Mouse (Mus musculus) limb, embryonic 13.5 days (tissue): ENCODE measurements around the gene Hspa1b. TPM values are rescaled to one million over a fixed set of nuclear protein-coding genes. Genes with fewer than 3 reads are reported as not detected.
"Not testable (repeated sequence)": the region's sequence is repeated elsewhere in the genome, so short reads cannot be mapped to it uniquely, and the experiment has no call there.

Source experiments
- ATAC-seq: fragments of 200-750 bp; cut with Nextera tagmentation; 2 replicates; pipeline ENCODE4 v1.8.0; 2017; ENCODE audit warnings: low read depth, moderate number of reproducible peaks, moderate TSS enrichment; ENCODE audit not compliant: low FRiP score
- H3K27ac ChIP-seq: fragments of 300-500 bp; sonication (generic); 2 replicates; pipeline ENCODE4 v1.5.1; 2015; ENCODE audit warnings: inconsistent platforms, mild to moderate bottlenecking, moderate library complexity
- H3K27me3 ChIP-seq: fragments of 300-500 bp; sonication (generic); 2 replicates; pipeline ENCODE4 v1.6.1; 2015; ENCODE audit warnings: mild to moderate bottlenecking, inconsistent platforms
- H3K36me3 ChIP-seq: fragments of 300-500 bp; sonication (generic); 2 replicates; pipeline ENCODE4 v1.6.1; 2015; ENCODE audit warnings: inconsistent platforms, mild to moderate bottlenecking, moderate library complexity
- H3K4me1 ChIP-seq: fragments of 300-500 bp; sonication (generic); 2 replicates; pipeline ENCODE4 v1.6.1; 2015; ENCODE audit warnings: inconsistent platforms
- H3K4me2 ChIP-seq: fragments of 300-500 bp; sonication (generic); replicated peaks from 2 replicates; pipeline ENCODE4 v1.6.1; 2015; ENCODE audit warnings: inconsistent platforms, mild to moderate bottlenecking, moderate library complexity
- H3K4me3 ChIP-seq: fragments of 300-500 bp; sonication (generic); 2 replicates; pipeline ENCODE4 v1.5.1; 2015; ENCODE audit warnings: moderate library complexity, mild to moderate bottlenecking, inconsistent platforms
- H3K9ac ChIP-seq: fragments of 300-500 bp; sonication (generic); 2 replicates; pipeline ENCODE4 v1.6.1; 2015; ENCODE audit warnings: mild to moderate bottlenecking, inconsistent platforms
- H3K9me3 ChIP-seq: fragments of 300-500 bp; sonication (generic); 2 replicates; pipeline ENCODE4 v1.6.1; 2016; ENCODE audit warnings: inconsistent platforms
- WGBS: fragments of 180-500 bp; shearing (Covaris S2); methylation state at CpG from one replicate; pipeline ENCODE4 v1.1.7; 2015; 5-methylcytosine and 5-hydroxymethylcytosine counted together
- polyA plus RNA-seq: library from polyadenylated mRNA; unstranded; fragments of >200 nt; fragmentation: Nextera tagmentation; extraction: Ambion mirVana; gene quantifications from 2 replicates; pipeline ENCODE4 v1.2.1, GENCODE M21; 2015

The Hspa1b gene
- polyA plus RNA-seq, 1 experiment from 2014 or later, result 0.43 TPM

DNA sequence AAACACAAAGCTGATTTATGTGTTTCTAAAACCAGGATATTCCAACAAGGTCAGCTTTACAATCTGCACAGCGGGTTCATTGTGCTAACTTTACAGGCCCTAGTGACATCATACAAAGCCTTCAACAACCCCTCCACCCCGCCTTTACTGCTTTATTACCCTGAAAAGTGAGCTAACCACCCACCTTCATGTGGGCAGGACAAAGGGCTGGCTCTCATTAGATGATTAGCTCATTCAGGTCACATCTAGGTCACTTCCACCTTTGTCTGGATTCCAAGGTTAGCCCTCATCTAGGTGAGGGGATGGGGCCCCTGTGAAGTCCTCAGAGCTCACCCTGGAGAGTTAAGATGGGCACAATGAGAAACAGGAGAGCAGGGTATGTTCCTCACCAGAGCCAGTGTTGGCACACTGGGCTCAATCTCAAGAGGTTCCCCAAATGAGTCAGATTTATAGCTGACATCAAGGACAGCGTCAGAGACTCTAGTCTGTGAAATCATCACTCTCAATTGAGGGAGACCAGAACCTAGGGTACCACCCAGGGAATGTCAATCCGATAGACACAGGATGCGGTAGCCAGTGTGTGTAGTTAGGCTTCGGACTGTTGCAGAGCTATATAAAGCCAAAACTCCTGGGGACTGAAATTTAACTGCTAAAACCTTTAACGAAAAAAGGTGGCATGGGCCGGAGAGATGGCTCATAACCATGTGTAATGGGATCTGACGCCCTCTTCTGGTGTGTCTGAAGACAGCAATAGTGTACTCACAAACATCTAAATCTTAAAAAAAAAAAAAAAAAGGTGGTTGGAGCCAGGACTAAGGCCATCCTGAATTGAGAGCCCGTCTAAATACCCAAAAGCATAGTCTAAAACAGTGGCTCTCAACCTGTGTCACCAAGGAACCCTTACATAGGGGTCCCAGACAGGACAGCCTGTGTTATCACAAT is 8.3 kb downstream of the Hspa1b start:
- peak overlapping the region; percentile 94 for H3K27ac ChIP-seq
- H3K9me3 ChIP-seq, result no peaks in the 10 kb centered on the region
- H3K4me3 ChIP-seq, result peak overlapping the region; percentile 97
- peak overlapping the region; percentile 97 for H3K4me2 ChIP-seq
- ATAC-seq, result no peak
- peak overlapping the region; percentile 100 for H3K9ac ChIP-seq
- peaks cover 19% of the 10 kb centered on the region for H3K36me3 ChIP-seq
- WGBS, result 16% methylated on average over 10 of the region's 10 CpGs
- H3K4me1 ChIP-seq, result peaks cover 13% of the 10 kb centered on the region
- peaks cover 12% of the 10 kb centered on the region for H3K27me3 ChIP-seq

DNA sequence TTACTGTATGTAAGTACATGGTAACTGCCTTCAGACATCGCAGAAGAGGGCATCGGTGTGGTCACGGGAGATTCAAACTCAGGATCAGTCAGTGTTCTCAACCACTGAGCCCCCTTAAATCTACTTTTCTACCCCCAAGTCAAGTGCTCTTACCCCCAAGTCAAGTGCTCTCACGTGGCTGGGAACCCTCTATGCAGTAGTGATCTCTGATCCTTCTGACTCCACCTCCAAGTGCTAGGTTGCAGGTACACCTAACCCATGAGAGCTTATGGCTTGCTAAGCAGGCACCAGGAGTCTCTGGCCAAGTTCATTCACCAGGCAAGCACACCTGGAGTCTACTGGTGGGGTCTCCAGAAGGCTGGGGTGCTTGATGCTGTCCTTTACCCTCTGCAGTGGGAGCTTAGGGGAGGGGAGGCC is 9.5 kb downstream of the Hspa1b start:
- no peak overlapping the region for H3K9ac ChIP-seq
- 37% methylated on average over 4 of the region's 4 CpGs for WGBS
- no peaks in the 10 kb centered on the region for H3K9me3 ChIP-seq
- no peaks in the 10 kb centered on the region for H3K27me3 ChIP-seq
- no peak for ATAC-seq
- peaks cover 19% of the 10 kb centered on the region for H3K36me3 ChIP-seq
- peak overlapping the region; percentile 7; the same call in 1 of the 2 replicates for H3K4me3 ChIP-seq
- H3K4me2 ChIP-seq, result peak overlapping the region; percentile 97; the same call in 1 of the 2 replicates
- peak overlapping the region; percentile 94; the same call in 1 of the 2 replicates for H3K27ac ChIP-seq
- H3K4me1 ChIP-seq, result peaks cover 13% of the 10 kb centered on the region

DNA sequence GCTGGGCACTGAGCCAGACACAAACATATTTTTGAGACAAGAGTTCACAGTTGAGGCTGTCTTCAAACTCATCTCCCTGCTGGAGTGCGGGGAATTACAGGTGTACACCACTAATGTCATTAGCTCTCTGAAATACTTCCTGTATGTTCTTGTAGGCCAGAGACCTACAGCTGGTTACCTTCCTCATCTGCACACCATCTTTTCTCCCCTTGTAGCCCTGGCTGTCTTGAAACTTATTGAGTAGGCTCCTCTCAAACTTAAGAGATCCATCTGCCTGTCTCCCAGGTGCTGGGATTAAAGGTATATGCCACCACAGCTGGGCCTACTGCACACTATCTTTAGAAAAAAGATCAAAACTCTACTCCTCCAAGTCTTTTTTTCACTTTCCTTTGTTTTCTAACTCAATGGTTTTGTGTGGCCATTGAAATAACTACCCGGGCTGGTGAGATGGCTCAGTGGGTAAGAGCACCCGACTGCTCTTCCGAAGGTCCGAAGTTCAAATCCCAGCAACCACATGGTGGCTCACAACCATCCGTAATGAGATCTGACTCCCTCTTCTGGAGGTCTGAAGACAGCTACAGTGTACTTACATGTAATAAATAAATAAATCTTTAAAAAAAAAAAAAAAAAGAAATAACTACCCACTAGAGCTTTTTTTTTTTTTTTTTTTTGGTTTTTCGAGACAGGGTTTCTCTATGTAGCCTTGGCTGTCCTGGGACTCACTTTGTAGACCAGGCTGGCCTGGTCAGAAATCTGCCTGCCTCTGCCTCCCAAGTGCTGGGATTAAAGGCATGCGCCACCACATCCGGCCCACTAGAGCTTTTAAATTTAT is 10.1 kb downstream of the Hspa1b start:
- not testable (repeated sequence) for H3K4me2 ChIP-seq, ATAC-seq, H3K27me3 ChIP-seq, H3K4me3 ChIP-seq, H3K9me3 ChIP-seq, H3K9ac ChIP-seq
- H3K27ac ChIP-seq, result 0 out of 2 replicates have a peak overlapping the region, but pooled peaks have one; percentile 94
- H3K36me3 ChIP-seq, result peaks cover 19% of the 10 kb centered on the region
- 61% methylated on average over 9 of the region's 9 CpGs for WGBS
- peaks cover 13% of the 10 kb centered on the region for H3K4me1 ChIP-seq

DNA sequence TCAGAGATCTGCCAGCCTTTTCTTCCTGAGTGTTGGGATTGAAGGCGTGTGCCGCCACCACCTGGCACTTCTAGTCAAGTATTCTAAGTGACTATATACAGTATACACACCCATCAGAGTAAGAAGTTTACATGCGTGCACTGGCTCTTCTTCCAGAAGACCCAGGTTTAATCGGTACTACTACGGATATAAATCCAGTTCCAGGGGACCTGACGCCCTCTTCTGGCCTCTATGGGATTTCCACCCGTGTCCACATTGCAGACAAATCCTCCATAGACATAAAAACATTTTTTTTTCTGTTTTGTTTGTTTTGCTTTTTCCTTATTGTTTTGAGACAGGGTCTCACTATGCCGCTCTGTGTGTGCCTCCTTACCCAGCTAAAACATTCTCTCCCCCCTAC is 11.4 kb downstream of the Hspa1b start:
- 21% methylated on average over 8 of the region's 8 CpGs for WGBS
- peaks cover 19% of the 10 kb centered on the region for H3K36me3 ChIP-seq
- H3K27me3 ChIP-seq, result no peaks in the 10 kb centered on the region
- no peak overlapping the region for H3K9ac ChIP-seq
- H3K27ac ChIP-seq, result no peak overlapping the region
- H3K4me3 ChIP-seq, result no peak overlapping the region
- no peak overlapping the region for H3K4me2 ChIP-seq
- ATAC-seq, result no peak
- no peaks in the 10 kb centered on the region for H3K9me3 ChIP-seq
- H3K4me1 ChIP-seq, result peaks cover 13% of the 10 kb centered on the region

DNA sequence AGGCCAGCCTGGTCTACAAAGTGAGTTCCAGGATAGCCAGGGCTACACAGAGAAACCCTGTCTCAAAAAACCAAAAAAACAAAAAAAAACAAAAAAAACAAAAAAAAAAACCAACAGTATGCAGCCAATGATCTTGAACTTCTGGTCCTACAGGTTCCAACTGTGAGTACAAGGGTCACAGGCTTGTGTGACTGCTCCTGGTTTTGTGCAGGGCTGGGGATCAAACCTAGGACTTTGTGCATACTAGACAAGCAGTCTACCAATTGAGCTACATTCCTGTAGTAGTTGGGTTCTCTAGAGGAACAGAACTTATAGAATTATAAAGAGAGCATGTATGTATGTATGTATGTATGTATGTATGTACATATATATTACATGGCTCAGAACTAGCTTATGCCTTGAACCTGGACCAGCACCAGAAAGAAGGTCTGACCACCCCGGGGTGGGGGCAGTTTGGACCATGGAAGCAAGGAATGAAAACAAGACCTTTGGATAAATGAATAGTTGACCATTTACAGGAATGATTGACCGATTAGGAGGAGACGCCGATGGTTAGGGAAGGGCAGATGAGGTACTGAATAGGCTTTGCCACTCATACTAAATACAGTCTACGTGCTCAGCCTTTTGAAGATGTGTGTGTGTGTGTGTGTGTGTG is 12.4 kb downstream of the Hspa1b start:
- no peak overlapping the region for H3K9ac ChIP-seq
- H3K4me2 ChIP-seq, result no peak overlapping the region
- peaks cover 19% of the 10 kb centered on the region for H3K36me3 ChIP-seq
- no peak overlapping the region for H3K4me3 ChIP-seq
- 91% methylated on average over 5 of the region's 5 CpGs for WGBS
- H3K27ac ChIP-seq, result no peak overlapping the region
- no peaks in the 10 kb centered on the region for H3K9me3 ChIP-seq
- peaks cover 18% of the 10 kb centered on the region for H3K4me1 ChIP-seq
- ATAC-seq, result no peak
- H3K27me3 ChIP-seq, result no peaks in the 10 kb centered on the region

DNA sequence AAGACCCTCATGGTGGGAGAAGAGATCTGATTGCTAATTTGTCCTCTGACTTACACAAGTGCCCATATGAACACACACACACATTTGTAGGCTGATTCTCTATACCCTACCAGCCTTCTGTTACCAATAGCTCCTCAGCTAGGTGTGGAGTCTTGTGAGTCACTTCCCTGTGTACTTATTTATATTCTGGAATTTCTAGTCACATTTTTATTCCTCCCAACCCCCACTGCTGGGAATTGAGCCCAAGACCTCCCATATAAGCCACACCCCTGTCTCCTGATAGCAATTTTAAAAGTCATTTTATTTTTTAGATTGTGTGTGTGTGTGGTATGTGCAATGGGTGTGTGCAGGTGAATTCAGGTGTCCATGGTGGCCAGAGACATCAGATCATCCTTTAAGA is 14.7 kb downstream of the Hspa1b start:
- no peaks in the 10 kb centered on the region for H3K9me3 ChIP-seq
- ATAC-seq, result no peak
- H3K9ac ChIP-seq, result no peak overlapping the region
- no peaks in the 10 kb centered on the region for H3K27me3 ChIP-seq
- no peak overlapping the region for H3K4me2 ChIP-seq
- peaks cover 9% of the 10 kb centered on the region for H3K4me1 ChIP-seq
- H3K27ac ChIP-seq, result no peak overlapping the region
- H3K36me3 ChIP-seq, result peaks cover 1% of the 10 kb centered on the region
- H3K4me3 ChIP-seq, result no peak overlapping the region

DNA sequence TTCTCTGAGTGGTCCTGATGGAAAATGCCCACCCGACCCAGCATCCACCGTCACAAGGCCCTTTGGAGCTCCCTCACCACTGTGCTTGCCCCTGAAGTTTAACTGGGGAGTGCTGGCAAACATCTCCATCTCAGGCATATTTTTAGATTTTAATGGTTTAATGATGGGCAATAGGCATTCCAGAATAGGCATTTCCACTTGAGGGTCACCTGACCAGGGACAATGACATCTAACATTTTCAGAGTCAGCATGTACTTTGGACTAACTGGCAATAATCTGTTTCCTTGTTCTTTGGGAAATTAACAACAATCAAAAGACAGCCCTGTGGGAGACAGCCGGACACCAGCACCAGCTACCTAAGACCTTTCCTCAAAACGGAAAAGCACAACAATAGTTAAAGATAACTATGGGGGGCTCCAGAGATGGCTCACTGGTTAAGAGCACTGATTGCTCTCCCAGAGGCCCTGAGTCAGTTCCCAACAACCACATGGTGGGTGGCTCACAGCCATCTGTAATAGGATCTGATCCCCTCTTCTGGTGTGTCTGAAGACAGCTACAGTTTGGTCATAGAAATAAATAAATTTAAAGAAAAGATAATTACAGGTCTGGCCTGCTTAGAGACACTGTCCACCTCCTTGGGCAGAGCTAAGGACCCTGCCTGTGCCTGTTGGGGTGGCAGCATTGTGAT is 15.8 kb downstream of the Hspa1b start:
- H3K9me3 ChIP-seq, result no peaks in the 10 kb centered on the region
- H3K4me3 ChIP-seq, result no peak overlapping the region
- H3K9ac ChIP-seq, result 0 out of 2 replicates have a peak overlapping the region, but pooled peaks have one; percentile 4
- H3K27me3 ChIP-seq, result no peaks in the 10 kb centered on the region
- H3K27ac ChIP-seq, result no peak overlapping the region
- ATAC-seq, result no peak
- 81% methylated on average over 4 of the region's 4 CpGs for WGBS
- H3K4me2 ChIP-seq, result no peak overlapping the region
- peaks cover 9% of the 10 kb centered on the region for H3K4me1 ChIP-seq
- H3K36me3 ChIP-seq, result no peaks in the 10 kb centered on the region

DNA sequence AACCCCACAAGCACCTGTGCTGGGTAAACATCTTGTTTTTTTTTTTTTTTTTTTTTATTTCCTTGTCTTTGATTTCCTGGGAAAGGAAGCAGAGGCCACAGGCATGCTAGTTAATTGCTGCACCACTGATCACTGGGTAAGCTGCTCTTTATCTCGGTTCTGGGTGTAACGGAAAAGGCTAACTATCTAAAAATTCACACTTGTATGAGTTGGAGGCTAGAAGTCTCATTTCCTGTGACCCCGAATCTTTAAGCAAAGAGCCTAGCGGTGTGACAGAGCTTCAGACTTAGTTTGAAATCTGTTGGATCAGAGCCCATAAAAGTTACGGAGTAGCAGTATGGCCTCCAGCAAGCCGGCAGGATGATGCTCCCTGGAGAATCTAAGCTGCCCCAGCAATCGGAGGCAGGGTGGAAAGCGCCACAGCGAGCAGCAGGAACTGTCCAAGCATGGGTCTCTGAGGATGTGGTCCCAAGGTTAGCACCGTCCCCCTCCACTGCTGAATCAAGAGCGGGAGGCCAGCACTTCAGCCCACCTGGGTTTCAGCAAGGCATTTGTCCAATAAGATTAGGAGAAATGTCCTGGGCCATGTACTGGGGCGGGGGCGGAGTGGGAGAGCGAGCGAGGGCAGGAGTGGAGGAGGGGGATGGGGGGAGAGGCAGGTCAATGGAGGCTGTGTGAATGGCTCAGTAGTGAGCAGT is 17.5 kb downstream of the Hspa1b start:
- no peaks in the 10 kb centered on the region for H3K36me3 ChIP-seq
- peak overlapping the region; percentile 31 for H3K4me3 ChIP-seq
- ATAC-seq, result 0 out of 2 replicates have a peak, but pooled peaks have one; percentile 36
- WGBS, result 5% methylated on average over 15 of the region's 15 CpGs
- no peaks in the 10 kb centered on the region for H3K27me3 ChIP-seq
- H3K4me2 ChIP-seq, result peak overlapping the region; percentile 57
- H3K9ac ChIP-seq, result peak overlapping the region; percentile 48
- no peaks in the 10 kb centered on the region for H3K9me3 ChIP-seq
- peaks cover 9% of the 10 kb centered on the region for H3K4me1 ChIP-seq
- H3K27ac ChIP-seq, result no peak overlapping the region

DNA sequence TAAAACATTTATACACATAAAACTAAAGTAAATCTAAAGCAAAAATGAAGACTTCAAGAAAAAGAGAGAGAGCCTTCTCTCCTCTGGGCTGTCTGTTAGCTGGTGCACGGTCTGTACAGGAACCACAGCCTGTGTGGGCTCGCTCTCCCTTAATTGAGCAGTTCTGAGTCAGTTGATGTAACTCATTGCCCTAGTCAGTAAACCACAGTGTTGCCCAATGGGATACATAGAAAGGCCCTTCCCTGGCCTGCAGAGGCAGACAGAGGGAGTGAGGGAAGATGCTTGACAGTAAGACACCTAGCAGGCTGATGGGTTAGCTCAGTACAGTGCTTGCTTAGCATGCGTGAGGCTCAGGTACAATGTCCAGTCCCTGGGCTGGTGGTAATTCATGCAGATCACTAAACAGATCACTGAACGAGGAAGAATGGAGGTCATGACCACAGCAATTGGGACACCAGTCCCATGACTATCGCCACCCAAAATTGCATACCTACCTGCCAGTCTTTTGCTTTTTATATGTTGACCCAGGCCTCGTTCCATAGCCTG is 21.0 kb downstream of the Hspa1b start:
- Histone ChIP-seq H3K9ac (no peak overlapping the region), H3K27me3 (no peaks in the 10 kb centered on the region), H3K4me3 (no peak overlapping the region), H3K4me2 (no peak overlapping the region), H3K27ac (no peak overlapping the region), H3K9me3 (no peaks in the 10 kb centered on the region), H3K4me1 (peaks cover 9% of the 10 kb centered on the region), H3K36me3 (peaks cover 18% of the 10 kb centered on the region)
- 86% methylated on average over 6 of the region's 6 CpGs for WGBS
- ATAC-seq, result no peak

DNA sequence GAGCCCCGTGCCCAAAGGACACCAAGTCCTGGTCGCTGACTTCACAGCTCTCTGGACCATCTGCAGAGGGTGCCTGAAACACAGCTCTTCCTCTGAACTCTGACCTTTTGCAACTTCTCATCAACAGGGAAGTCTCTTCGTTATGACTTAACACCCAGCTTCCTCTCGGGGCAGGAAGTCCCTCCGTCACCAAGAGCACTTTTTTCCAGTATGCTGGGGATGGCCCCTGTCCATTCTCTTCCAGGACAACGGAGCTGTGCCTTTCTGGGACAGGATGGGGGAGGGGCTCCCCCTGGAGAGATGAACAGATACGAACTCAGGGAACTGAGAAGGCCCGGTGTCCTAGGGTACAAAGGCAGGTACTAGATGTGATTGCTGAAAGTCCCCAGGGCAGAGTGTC is 24.2 kb downstream of the Hspa1b start:
- Histone ChIP-seq H3K4me1 (peaks cover 11% of the 10 kb centered on the region), H3K4me2 (no peak overlapping the region), H3K9ac (peak overlapping the region; percentile 36; the same call in 1 of the 2 replicates), H3K36me3 (peaks cover 18% of the 10 kb centered on the region), H3K4me3 (no peak overlapping the region), H3K27me3 (no peaks in the 10 kb centered on the region), H3K9me3 (no peaks in the 10 kb centered on the region), H3K27ac (no peak overlapping the region)
- WGBS, result 49% methylated on average over 8 of the region's 8 CpGs
- ATAC-seq, result no peak

DNA sequence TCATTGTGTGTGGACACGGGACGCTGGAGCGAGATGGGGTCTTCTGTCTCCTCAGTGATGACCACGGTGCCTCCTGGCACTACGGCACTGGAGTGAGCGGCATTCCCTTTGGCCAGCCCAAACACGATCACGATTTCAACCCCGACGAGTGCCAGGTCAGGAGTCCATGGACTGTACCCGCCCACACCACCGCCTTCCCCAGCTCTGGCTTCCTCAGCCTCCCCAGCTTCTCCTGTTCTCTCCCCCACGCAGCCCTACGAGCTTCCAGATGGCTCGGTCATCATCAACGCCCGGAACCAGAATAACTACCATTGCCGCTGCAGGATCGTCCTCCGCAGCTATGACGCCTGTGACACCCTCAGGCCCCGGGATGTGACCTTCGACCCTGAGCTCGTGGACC is 25.0 kb downstream of the Hspa1b start:
- 69% methylated on average over 24 of the region's 24 CpGs for WGBS
- ATAC-seq, result no peak
- no peaks in the 10 kb centered on the region for H3K9me3 ChIP-seq
- peaks cover 18% of the 10 kb centered on the region for H3K36me3 ChIP-seq
- no peak overlapping the region for H3K4me3 ChIP-seq
- no peaks in the 10 kb centered on the region for H3K27me3 ChIP-seq
- H3K4me2 ChIP-seq, result no peak overlapping the region
- H3K27ac ChIP-seq, result no peak overlapping the region
- H3K9ac ChIP-seq, result no peak overlapping the region; the same call in 1 of the 2 replicates
- H3K4me1 ChIP-seq, result peaks cover 11% of the 10 kb centered on the region
